Mouse (Mus musculus) hindbrain, postnatal 0 days (tissue): ENCODE measurements at regions not wholly inside any gene's neighbourhood (a gene's known extent, or its start where the extent isn't known, plus 50 kb on each side); places are given as distances from the start of the nearest gene placed in this dataset.
A peak's percentile ranks its signal among the peaks of the same experiment; 100 is the strongest.
"Not testable (repeated sequence)": the region's sequence is repeated elsewhere in the genome, so short reads cannot be mapped to it uniquely, and the experiment has no call there.

Experiments used
- ATAC-seq: fragments of 200-750 bp; cut with Nextera tagmentation; 2 replicates; pipeline ENCODE4 v1.8.0; 2017; ENCODE audit warnings: mild to moderate bottlenecking, moderate TSS enrichment, moderate library complexity
- DNase-seq: peaks from one replicate; pipeline ENCODE4 v3.0.0-alpha.2; 2015; ENCODE audit warnings: low spot score
- H3K27ac ChIP-seq: fragments of 300-500 bp; sonication (generic); 2 replicates; pipeline ENCODE4 v1.5.1; 2014; ENCODE audit warnings: mild to moderate bottlenecking
- H3K27me3 ChIP-seq: fragments of 300-500 bp; sonication (generic); 2 replicates; pipeline ENCODE4 v1.6.1; 2014; ENCODE audit warnings: low read length, mixed read lengths; ENCODE audit not compliant: insufficient read depth
- H3K36me3 ChIP-seq: fragments of 300-500 bp; sonication (generic); 2 replicates; pipeline ENCODE4 v1.6.1; 2014; ENCODE audit warnings: low read length, mixed read lengths; ENCODE audit not compliant: insufficient read depth
- H3K4me1 ChIP-seq: fragments of 300-500 bp; sonication (generic); 2 replicates; pipeline ENCODE4 v1.6.1; 2014; ENCODE audit warnings: antibody characterized with exemption, low read length, mixed read lengths; ENCODE audit not compliant: insufficient read depth
- H3K4me2 ChIP-seq: fragments of 300-500 bp; sonication (generic); 2 replicates; pipeline ENCODE4 v1.6.1; 2014; ENCODE audit warnings: low read depth, mild to moderate bottlenecking, low read length, moderate library complexity, mixed read lengths
- H3K4me3 ChIP-seq: fragments of 300-500 bp; sonication (generic); 2 replicates; pipeline ENCODE4 v1.5.1; 2014; ENCODE audit warnings: low read length
- H3K9ac ChIP-seq: fragments of 300-500 bp; sonication (generic); replicated peaks from 2 replicates; pipeline ENCODE4 v1.6.1; 2014; ENCODE audit warnings: mild to moderate bottlenecking, low read length, moderate library complexity, mixed read lengths
- H3K9me3 ChIP-seq: fragments of 300-500 bp; sonication (generic); 2 replicates; pipeline ENCODE4 v1.6.1; 2016; ENCODE audit warnings: low read length, mixed read lengths
- CTCF ChIP-seq: IDR thresholded peaks from 2 replicates; pipeline ENCODE4 v1.5.1; 2016; ENCODE audit warnings: antibody characterized with exemption, control low read depth, low read depth
- WGBS: fragments of 180-500 bp; shearing (Covaris S2); extraction: QIAGEN DNeasy Blood & Tissue Kit; methylation state at CpG from one replicate; pipeline ENCODE4 v1.1.7; 2014; 5-methylcytosine and 5-hydroxymethylcytosine counted together

GRCm38 (mm10) chr15:19458485-19458884 lies 639.7 kb downstream of the Cdh10 start:
- no peak overlapping the region for H3K9ac ChIP-seq
- no peaks in the 10 kb centered on the region for H3K36me3 ChIP-seq
- no peak overlapping the region for H3K27ac ChIP-seq
- peak; percentile 27 for DNase-seq
- H3K4me2 ChIP-seq = no peak overlapping the region
- H3K4me1 ChIP-seq = no peaks in the 10 kb centered on the region
- H3K4me3 ChIP-seq = no peak overlapping the region
- no peaks in the 10 kb centered on the region for H3K9me3 ChIP-seq
- TF ChIP-seq CTCF = peak; percentile 45
- no peak for ATAC-seq
- H3K27me3 ChIP-seq = no peaks in the 10 kb centered on the region

GRCm38 (mm10) chr15:19473521-19473920 lies 654.8 kb downstream of the Cdh10 start:
- Histone ChIP-seq H3K27ac (no peak overlapping the region), H3K4me1 (no peaks in the 10 kb centered on the region), H3K9me3 (no peaks in the 10 kb centered on the region), H3K27me3 (no peaks in the 10 kb centered on the region), H3K4me3 (no peak overlapping the region), H3K4me2 (no peak overlapping the region), H3K36me3 (no peaks in the 10 kb centered on the region), H3K9ac (no peak overlapping the region)
- peak; percentile 71 for TF ChIP-seq CTCF
- peak; percentile 61 for DNase-seq
- ATAC-seq = no peak
- WGBS = 21% methylated on average over 2 of the region's 2 CpGs

- not testable (repeated sequence) for ATAC-seq, DNase-seq, H3K9ac ChIP-seq, H3K9me3 ChIP-seq, H3K4me3 ChIP-seq, H3K36me3 ChIP-seq, H3K27me3 ChIP-seq, H3K4me2 ChIP-seq, H3K27ac ChIP-seq, H3K4me1 ChIP-seq
These were observed 674.8 kb downstream of the Cdh10 start for GRCm38 (mm10) chr15:19493556-19493955.

- no peak overlapping the region for H3K9ac ChIP-seq
- 72% methylated on average over 2 of the region's 2 CpGs for WGBS
- H3K4me1 ChIP-seq = no peaks in the 10 kb centered on the region
- no peaks in the 10 kb centered on the region for H3K27me3 ChIP-seq
- no peak for TF ChIP-seq CTCF
- no peaks in the 10 kb centered on the region for H3K36me3 ChIP-seq
- no peak overlapping the region for H3K27ac ChIP-seq
- no peak overlapping the region for H3K4me2 ChIP-seq
- no peaks in the 10 kb centered on the region for H3K9me3 ChIP-seq
- ATAC-seq (no peak), DNase-seq (no peak)
- H3K4me3 ChIP-seq = no peak overlapping the region
These were observed 700.6 kb downstream of the Cdh10 start for GRCm38 (mm10) chr15:19519377-19519776.

- no peak for TF ChIP-seq CTCF
- DNase-seq (no peak), ATAC-seq (no peak)
- Histone ChIP-seq H3K4me3 (no peak overlapping the region), H3K36me3 (no peaks in the 10 kb centered on the region), H3K27me3 (no peaks in the 10 kb centered on the region), H3K9ac (no peak overlapping the region), H3K27ac (no peak overlapping the region), H3K4me1 (no peaks in the 10 kb centered on the region), H3K4me2 (no peak overlapping the region), H3K9me3 (no peaks in the 10 kb centered on the region)
- 78% methylated on average over 4 of the region's 4 CpGs for WGBS
These were observed 721.9 kb downstream of the Cdh10 start for GRCm38 (mm10) chr15:19540676-19541075.

GRCm38 (mm10) chr15:19549757-19550156 lies 731.0 kb downstream of the Cdh10 start:
- TF ChIP-seq CTCF = no peak
- ATAC-seq = no peak
- Histone ChIP-seq H3K27ac (no peak overlapping the region), H3K27me3 (no peaks in the 10 kb centered on the region), H3K4me3 (no peak overlapping the region), H3K36me3 (no peaks in the 10 kb centered on the region), H3K4me2 (no peak overlapping the region), H3K4me1 (no peaks in the 10 kb centered on the region), H3K9me3 (no peaks in the 10 kb centered on the region), H3K9ac (no peak overlapping the region)
- no peak for DNase-seq

- no peak for DNase-seq
- Histone ChIP-seq H3K4me3 (no peak overlapping the region), H3K4me2 (no peak overlapping the region), H3K9me3 (no peaks in the 10 kb centered on the region), H3K4me1 (no peaks in the 10 kb centered on the region), H3K27ac (no peak overlapping the region), H3K9ac (no peak overlapping the region), H3K27me3 (no peaks in the 10 kb centered on the region), H3K36me3 (no peaks in the 10 kb centered on the region)
- 73% methylated on average over 1 of the region's 1 CpGs for WGBS
- no peak for TF ChIP-seq CTCF
- no peak for ATAC-seq
These were observed 766.0 kb downstream of the Cdh10 start for GRCm38 (mm10) chr15:19584769-19585168.

- DNase-seq (no peak), ATAC-seq (no peak)
- Histone ChIP-seq H3K4me3 (no peak overlapping the region), H3K4me1 (no peaks in the 10 kb centered on the region), H3K9ac (no peak overlapping the region), H3K27me3 (no peaks in the 10 kb centered on the region), H3K4me2 (no peak overlapping the region), H3K9me3 (no peaks in the 10 kb centered on the region), H3K36me3 (no peaks in the 10 kb centered on the region), H3K27ac (no peak overlapping the region)
- 84% methylated on average over 1 of the region's 1 CpGs for whole genome bisulfite sequencing
- TF ChIP-seq CTCF = no peak
These were observed 766.5 kb downstream of the Cdh10 start for GRCm38 (mm10) chr15:19585281-19585680.
